ENCODE assay signal across 9 mouse cellular contexts in genomic region chr5:43087907-43088387, GRCm38 (mm10).
DNase-seq lines count a peak whose midpoint lies in the region; ATAC-seq and TF ChIP-seq lines count a peak whose summit lies in the region.
"Had no signal": no experiment of that assay in that cellular context is flagged by ENCODE, and none has a peak within 500 bp of the region (broad histone marks: within the 10 kb centered on the region; RNA-seq: fewer than 3 reads in every experiment).

No protein-coding gene starts in this region.

- peak overlapping the region; percentile 54 for H3K27ac ChIP-seq in left cerebral cortex, adult 2 months
- peak overlapping the region; percentile 25; the same call in 1 of the 2 replicates for H3K27ac ChIP-seq in forebrain, embryonic 13.5 days
- H3K27ac ChIP-seq in hindbrain, embryonic 11.5 days (ENCODE audit: low read depth, low read length) = no peak overlapping the region
- H3K27ac ChIP-seq in midbrain, postnatal 0 days (ENCODE audit: low read depth, low read length) = peak overlapping the region; percentile 32; the same call in 1 of the 2 replicates

- no peak overlapping the region for H3K9ac ChIP-seq in forebrain, embryonic 13.5 days
- no peak overlapping the region for H3K9ac ChIP-seq in hindbrain, embryonic 11.5 days (ENCODE audit: low read depth, low read length)
- H3K9ac ChIP-seq in midbrain, postnatal 0 days (replicated peaks; ENCODE audit: low read length, poor library complexity, severe bottlenecking) = no peak overlapping the region

- no peaks in the 10 kb centered on the region for H3K36me3 ChIP-seq in forebrain, embryonic 13.5 days (ENCODE audit: poor library complexity, severe bottlenecking)
- no peaks in the 10 kb centered on the region for H3K36me3 ChIP-seq in hindbrain, embryonic 11.5 days (ENCODE audit: control insufficient read depth, insufficient read depth, low read length)
- H3K36me3 ChIP-seq in midbrain, postnatal 0 days (ENCODE audit: insufficient read depth, low read length) = no peaks in the 10 kb centered on the region

- TF ChIP-seq POLR2A in lung, adult 2 months (IDR thresholded peaks at IDR 0.05; ENCODE audit: borderline replicate concordance, extremely low read depth, low read depth, low read length) = no peak

- H3K4me1 ChIP-seq in forebrain, embryonic 13.5 days = peaks cover 25% of the 10 kb centered on the region
- H3K4me1 ChIP-seq in hindbrain, embryonic 11.5 days (replicated peaks; ENCODE audit: control insufficient read depth, insufficient read depth, low read length) = no peaks in the 10 kb centered on the region
- peaks cover 6% of the 10 kb centered on the region for H3K4me1 ChIP-seq in midbrain, postnatal 0 days (ENCODE audit: insufficient read depth, low read length)
- H3K4me1 ChIP-seq in lung, adult 2 months (ENCODE audit: control insufficient read depth, insufficient read depth, low read length) = no peaks in the 10 kb centered on the region

- no peak for DNase-seq in left cerebral cortex, adult 2 months (ENCODE audit: extremely low spot score in 1 of 2, low spot score in 2 of 2)
- no peak for DNase-seq in left cerebral cortex, postnatal 14 days (ENCODE audit: low spot score in 2 of 2)
- no peak for DNase-seq in hindbrain, embryonic 11.5 days (ENCODE audit: low spot score)
- no peak for DNase-seq in midbrain, postnatal 0 days (ENCODE audit: low spot score)
- DNase-seq in lung, adult 2 months = no peak
- DNase-seq in layer of hippocampus, adult 11-12 months (ENCODE audit: low spot score) = no peak
- DNase-seq in testis, postnatal 14 days (ENCODE audit: low spot score) = no peak
- DNase-seq: cerebellum, adult 11 months had no signal

- no peaks in the 10 kb centered on the region for H3K9me3 ChIP-seq in forebrain, embryonic 13.5 days (replicated peaks)
- H3K9me3 ChIP-seq in hindbrain, embryonic 11.5 days (ENCODE audit: control insufficient read depth, low read length) = no peaks in the 10 kb centered on the region
- no peaks in the 10 kb centered on the region for H3K9me3 ChIP-seq in midbrain, postnatal 0 days (ENCODE audit: low read length)

- H3K4me3 ChIP-seq in left cerebral cortex, adult 2 months = no peak overlapping the region
- H3K4me3 ChIP-seq in forebrain, embryonic 13.5 days = no peak overlapping the region
- no peak overlapping the region for H3K4me3 ChIP-seq in hindbrain, embryonic 11.5 days (ENCODE audit: low read depth, low read length)
- H3K4me3 ChIP-seq in midbrain, postnatal 0 days (ENCODE audit: low read depth, low read length) = no peak overlapping the region
- H3K4me3 ChIP-seq in lung, adult 2 months (replicated peaks; ENCODE audit: extremely low read depth, low read depth, low read length) = no peak overlapping the region

- no peak for TF ChIP-seq CTCF in left cerebral cortex, adult 2 months (IDR thresholded peaks at IDR 0.05)
- TF ChIP-seq CTCF in midbrain, postnatal 0 days (IDR thresholded peaks at IDR 0.05) = no peak
- TF ChIP-seq CTCF in lung, adult 2 months (IDR thresholded peaks at IDR 0.05; ENCODE audit: insufficient read depth, low read length) = no peak

- WGBS in forebrain, embryonic 13.5 days = 57% methylated on average over 8 of the region's 8 CpGs
- 77% methylated on average over 8 of the region's 8 CpGs for WGBS in hindbrain, embryonic 11.5 days
- WGBS in midbrain, postnatal 0 days = 38% methylated on average over 8 of the region's 8 CpGs
- WGBS in lung, adult 2 months = 64% methylated on average over 8 of the region's 8 CpGs

- ATAC-seq in forebrain, embryonic 13.5 days = peak; percentile 55
- ATAC-seq in hindbrain, embryonic 11.5 days (ENCODE audit: low FRiP score) = peak; percentile 82
- ATAC-seq in midbrain, postnatal 0 days (ENCODE audit: low FRiP score) = peak; percentile 44; the same call in 1 of the 2 replicates

- intact Hi-C loops in left cerebral cortex, adult 2 months (cut with DNase I) = no loop called here
- intact Hi-C loops in left cerebral cortex, postnatal 14 days (cut with DNase I) = no loop called here

- peaks cover 39% of the 10 kb centered on the region for H3K27me3 ChIP-seq in forebrain, embryonic 13.5 days
- H3K27me3 ChIP-seq in hindbrain, embryonic 11.5 days (ENCODE audit: control insufficient read depth, insufficient read depth, low read length) = no peaks in the 10 kb centered on the region
- H3K27me3 ChIP-seq in midbrain, postnatal 0 days (ENCODE audit: insufficient read depth, low read length) = no peaks in the 10 kb centered on the region

- no peak overlapping the region for H3K4me2 ChIP-seq in forebrain, embryonic 13.5 days
- H3K4me2 ChIP-seq in hindbrain, embryonic 11.5 days (replicated peaks; ENCODE audit: low read depth, low read length) = no peak overlapping the region
- H3K4me2 ChIP-seq in midbrain, postnatal 0 days (ENCODE audit: low read depth, low read length, poor library complexity, severe bottlenecking) = no peak overlapping the region
